Comparison of ENCODE assay signal across 10 mouse cellular contexts in the genomic region with DNA sequence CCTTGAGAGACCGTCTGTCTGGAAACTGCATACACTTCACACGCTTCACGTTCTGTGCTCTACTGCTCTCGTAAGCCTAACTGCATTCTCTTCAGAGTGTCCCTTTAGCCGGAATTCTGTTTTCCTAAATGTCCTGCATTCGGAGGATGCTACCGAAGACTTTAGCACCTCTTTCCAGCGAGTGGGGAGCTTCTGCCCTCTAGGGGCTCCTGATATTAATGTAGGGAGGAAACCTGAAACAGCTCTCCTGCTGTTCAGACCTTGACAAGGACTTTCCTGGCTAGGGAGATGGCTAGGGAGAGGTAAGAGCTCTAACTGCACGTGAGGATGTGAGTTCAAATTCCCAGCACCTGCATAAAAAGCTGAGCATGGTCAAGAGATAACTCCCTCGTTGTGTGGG. TPM values are rescaled to one million over a fixed set of nuclear protein-coding genes. Genes with fewer than 3 reads are reported as not detected.
DNase-seq lines count a peak whose midpoint lies in the region; ATAC-seq and TF ChIP-seq lines count a peak whose summit lies in the region.
"Had no signal": no experiment of that assay in that cellular context is flagged by ENCODE, and none has a peak within 500 bp of the region (broad histone marks: within the 10 kb centered on the region; RNA-seq: fewer than 3 reads in every experiment).

No protein-coding gene starts in this region.

- no peaks in the 10 kb centered on the region for H3K4me1 ChIP-seq in hindbrain, postnatal 0 days (ENCODE audit: insufficient read depth, low read length)
- no peaks in the 10 kb centered on the region for H3K4me1 ChIP-seq in hindbrain, embryonic 14.5 days (replicated peaks; ENCODE audit: control insufficient read depth, insufficient read depth, low read length)
- H3K4me1 ChIP-seq: midbrain, embryonic 12.5 days had no signal

- H3K36me3 ChIP-seq in hindbrain, postnatal 0 days (ENCODE audit: insufficient read depth, low read length) = peaks cover 38% of the 10 kb centered on the region
- peaks cover 71% of the 10 kb centered on the region for H3K36me3 ChIP-seq in hindbrain, embryonic 14.5 days (replicated peaks; ENCODE audit: control insufficient read depth, insufficient read depth)

- no peak overlapping the region for H3K27ac ChIP-seq in hindbrain, postnatal 0 days
- no peak overlapping the region for H3K27ac ChIP-seq in hindbrain, embryonic 14.5 days
- H3K27ac ChIP-seq: midbrain, embryonic 12.5 days had no signal

- no peak overlapping the region for H3K4me2 ChIP-seq in hindbrain, postnatal 0 days (ENCODE audit: low read depth, low read length)
- H3K4me2 ChIP-seq in hindbrain, embryonic 14.5 days (replicated peaks) = no peak overlapping the region
- H3K4me2 ChIP-seq: midbrain, embryonic 12.5 days had no signal

- TF ChIP-seq CTCF in hindbrain, postnatal 0 days (IDR thresholded peaks at IDR 0.05; ENCODE audit: low read depth) = peak; percentile 68

- no peak for ATAC-seq in hindbrain, postnatal 0 days
- ATAC-seq in hindbrain, embryonic 14.5 days (ENCODE audit: low FRiP score) = no peak
- peak; percentile 46; the same call in 1 of the 2 replicates for ATAC-seq in common myeloid progenitor, adult 5-6 weeks (replicated peaks; ENCODE audit: low read depth, poor library complexity, severe bottlenecking)
- peak; percentile 55; the same call in 1 of the 2 replicates for ATAC-seq in megakaryocyte progenitor cell, adult 5-6 weeks (replicated peaks; ENCODE audit: poor library complexity)

- peak; percentile 63 for DNase-seq in hindbrain, postnatal 0 days (ENCODE audit: low spot score)
- DNase-seq in hindbrain, embryonic 14.5 days (ENCODE audit: low spot score) = no peak
- DNase-seq in ES-CJ7 (ENCODE audit: low read depth, low spot score) = peak; percentile 67
- no peak for DNase-seq in layer of hippocampus, adult 9-10 months (ENCODE audit: low spot score)
- DNase-seq in testis, postnatal 14 days (ENCODE audit: low spot score) = no peak
- DNase-seq in gastrocnemius, adult 18-20 months (ENCODE audit: low spot score) = no peak

- H3K9ac ChIP-seq in hindbrain, postnatal 0 days (replicated peaks; ENCODE audit: low read length) = no peak overlapping the region
- H3K9ac ChIP-seq in hindbrain, embryonic 14.5 days = no peak overlapping the region
- H3K9ac ChIP-seq: midbrain, embryonic 12.5 days had no signal

- 61% methylated on average over 10 of the region's 10 CpGs for WGBS in hindbrain, postnatal 0 days
- 72% methylated on average over 10 of the region's 10 CpGs for WGBS in hindbrain, embryonic 14.5 days

- no peaks in the 10 kb centered on the region for H3K27me3 ChIP-seq in hindbrain, postnatal 0 days (ENCODE audit: insufficient read depth, low read length)
- no peaks in the 10 kb centered on the region for H3K27me3 ChIP-seq in hindbrain, embryonic 14.5 days (ENCODE audit: control insufficient read depth, insufficient read depth, low read length)
- H3K27me3 ChIP-seq: midbrain, embryonic 12.5 days had no signal

- no peaks in the 10 kb centered on the region for H3K9me3 ChIP-seq in hindbrain, postnatal 0 days (ENCODE audit: low read length)
- H3K9me3 ChIP-seq in hindbrain, embryonic 14.5 days (ENCODE audit: control insufficient read depth, low read length) = no peaks in the 10 kb centered on the region
- H3K9me3 ChIP-seq: midbrain, embryonic 12.5 days had no signal

- no peak overlapping the region for H3K4me3 ChIP-seq in hindbrain, postnatal 0 days (ENCODE audit: low read length)
- H3K4me3 ChIP-seq in hindbrain, embryonic 14.5 days (replicated peaks; ENCODE audit: low read length) = no peak overlapping the region
- H3K4me3 ChIP-seq: midbrain, embryonic 12.5 days had no signal

RNA-seq across cellular contexts. Expression of a gene that starts 18.6 kb away (rescaled TPM):
- 174 and 181 TPM in 2 replicates for total RNA-seq in hindbrain, postnatal 0 days (2014; rRNA removed)
- polyA plus RNA-seq in hindbrain, postnatal 0 days (2015; fragmentation: Nextera tagmentation; extraction: Ambion mirVana) = 112 and 120 TPM in 2 replicates
- polyA plus RNA-seq in hindbrain, embryonic 14.5 days (2014; fragmentation: Nextera tagmentation; extraction: Ambion mirVana) = 184 and 191 TPM in 2 replicates
- total RNA-seq in common myeloid progenitor, adult 5-6 weeks (2017) = 71.9 and 92.2 TPM in 2 replicates
- 70.4 and 74.5 TPM in 2 replicates for total RNA-seq in megakaryocyte progenitor cell, adult 5-6 weeks (2015)
- total RNA-seq in megakaryocyte progenitor cell, adult 5-6 weeks (2017) = 52.8 and 66.9 TPM in 2 replicates
- 10 to 100 TPM; 44.1 to 49.5 TPM for total RNA-seq in gastrocnemius, adult 18-20 months (2021)

RNA-seq across cellular contexts. Expression of a gene that starts 28.9 kb away (rescaled TPM):
- total RNA-seq in hindbrain, postnatal 0 days (2014; rRNA removed) = 98.1 and 105 TPM in 2 replicates
- polyA plus RNA-seq in hindbrain, postnatal 0 days (2015; fragmentation: Nextera tagmentation; extraction: Ambion mirVana) = 75.8 and 76.3 TPM in 2 replicates
- polyA plus RNA-seq in hindbrain, embryonic 14.5 days (2014; fragmentation: Nextera tagmentation; extraction: Ambion mirVana) = 70.9 and 83.7 TPM in 2 replicates
- total RNA-seq in common myeloid progenitor, adult 5-6 weeks (2017) = 13.0 and 13.5 TPM in 2 replicates
- 15.7 and 20.9 TPM in 2 replicates for total RNA-seq in megakaryocyte progenitor cell, adult 5-6 weeks (2015)
- 20.1 and 21.0 TPM in 2 replicates for total RNA-seq in megakaryocyte progenitor cell, adult 5-6 weeks (2017)
- 10 to 100 TPM; 12.7 to 13.2 TPM for total RNA-seq in gastrocnemius, adult 18-20 months (2021)

RNA-seq across cellular contexts. Expression of a gene that starts 29.1 kb away (rescaled TPM):
- 73.9 and 98.9 TPM in 2 replicates for total RNA-seq in hindbrain, postnatal 0 days (2014; rRNA removed)
- polyA plus RNA-seq in hindbrain, postnatal 0 days (2015; fragmentation: Nextera tagmentation; extraction: Ambion mirVana) = 135 and 140 TPM in 2 replicates
- 134 and 140 TPM in 2 replicates for polyA plus RNA-seq in hindbrain, embryonic 14.5 days (2014; fragmentation: Nextera tagmentation; extraction: Ambion mirVana)
- 45.7 and 64.8 TPM in 2 replicates for total RNA-seq in common myeloid progenitor, adult 5-6 weeks (2017)
- total RNA-seq in megakaryocyte progenitor cell, adult 5-6 weeks (2015) = 79.4 and 105 TPM in 2 replicates
- total RNA-seq in megakaryocyte progenitor cell, adult 5-6 weeks (2017) = 68.8 and 72.2 TPM in 2 replicates
- total RNA-seq in gastrocnemius, adult 18-20 months (2021) = 10 to 100 TPM; 61.0 to 65.2 TPM

RNA-seq across cellular contexts. Expression of a gene that starts 39.4 kb away (rescaled TPM):
- total RNA-seq in hindbrain, postnatal 0 days (2014; rRNA removed) = 0.58 and 2.3 TPM in 2 replicates
- 0.55 and 0.66 TPM in 2 replicates for polyA plus RNA-seq in hindbrain, postnatal 0 days (2015; fragmentation: Nextera tagmentation; extraction: Ambion mirVana)
- 0.22 TPM in 1 of 2 replicates, not detected in the other for polyA plus RNA-seq in hindbrain, embryonic 14.5 days (2014; fragmentation: Nextera tagmentation; extraction: Ambion mirVana)
- total RNA-seq in common myeloid progenitor, adult 5-6 weeks (2017) = not detected in 2 replicates
- total RNA-seq in megakaryocyte progenitor cell, adult 5-6 weeks (2015) = not detected in 2 replicates
- total RNA-seq in megakaryocyte progenitor cell, adult 5-6 weeks (2017) = not detected in 2 replicates
- total RNA-seq in gastrocnemius, adult 18-20 months (2021) = not detected
- polyA plus RNA-seq: hindbrain, embryonic 11.5 days; midbrain, embryonic 12.5 days had no signal

RNA-seq across cellular contexts. Expression of a gene that starts 53.5 kb away (rescaled TPM):
- total RNA-seq in hindbrain, postnatal 0 days (2014; rRNA removed) = 565 and 585 TPM in 2 replicates
- polyA plus RNA-seq in hindbrain, postnatal 0 days (2015; fragmentation: Nextera tagmentation; extraction: Ambion mirVana) = 1,081 and 1,089 TPM in 2 replicates
- polyA plus RNA-seq in hindbrain, embryonic 14.5 days (2014; fragmentation: Nextera tagmentation; extraction: Ambion mirVana) = 825 and 884 TPM in 2 replicates
- total RNA-seq in common myeloid progenitor, adult 5-6 weeks (2017) = 1,004 and 1,124 TPM in 2 replicates
- 760 and 847 TPM in 2 replicates for total RNA-seq in megakaryocyte progenitor cell, adult 5-6 weeks (2015)
- 1,168 and 1,230 TPM in 2 replicates for total RNA-seq in megakaryocyte progenitor cell, adult 5-6 weeks (2017)
- 100 to 1,000 TPM; 150 to 187 TPM for total RNA-seq in gastrocnemius, adult 18-20 months (2021)

Comparison
In these comparisons a context has a peak if more than half of its experiments do, and no peak if none do; other contexts are left out.
1. DNase-seq: peak in hindbrain, postnatal 0 days (single experiment) and ES-CJ7 (single experiment); none in hindbrain, embryonic 14.5 days (single experiment), layer of hippocampus, adult 9-10 months (single experiment), testis, postnatal 14 days (single experiment) and gastrocnemius, adult 18-20 months (single experiment).
2. ATAC-seq: peak in common myeloid progenitor, adult 5-6 weeks (single experiment) and megakaryocyte progenitor cell, adult 5-6 weeks (single experiment); none in hindbrain, postnatal 0 days (single experiment) and hindbrain, embryonic 14.5 days (single experiment).